8 mouse cellular contexts compared by ENCODE assay signal in genomic region chr2:118703913-118704730, GRCm38 (mm10). TPM values are rescaled to one million over a fixed set of nuclear protein-coding genes. Genes with fewer than 3 reads are reported as not detected.
A peak's percentile ranks its signal among the peaks of the same experiment; 100 is the strongest.
DNase-seq lines count a peak whose midpoint lies in the region; ATAC-seq and TF ChIP-seq lines count a peak whose summit lies in the region.

Gene Ankrd63 (minus strand): TSS chr2:118703963.

- ATAC-seq in embryonic facial prominence, embryonic 12.5 days (ENCODE audit: insufficient number of reproducible peaks, insufficient read depth, low FRiP score, low TSS enrichment): no peak
- ATAC-seq in intestine, embryonic 14.5 days (replicated peaks; ENCODE audit: low FRiP score, low TSS enrichment, low read depth): 0 out of 2 replicates have a peak, but pooled peaks have one; percentile 3
- no peak for ATAC-seq in midbrain, embryonic 13.5 days
- no peak for ATAC-seq in cerebellum, adult (ENCODE audit: insufficient number of reproducible peaks, low FRiP score, low TSS enrichment)

- peak within 1 kb of the TSS; percentile 71 for H3K4me3 ChIP-seq in E14TG2a.4 (replicated peaks; ENCODE audit: low read length)
- peak within 1 kb of the TSS; percentile 40 for H3K4me3 ChIP-seq in embryonic facial prominence, embryonic 12.5 days
- H3K4me3 ChIP-seq in intestine, embryonic 14.5 days (ENCODE audit: low read depth, low read length): peak within 1 kb of the TSS; percentile 42
- H3K4me3 ChIP-seq in midbrain, embryonic 13.5 days (replicated peaks): peak within 1 kb of the TSS; percentile 44

- peak within 1 kb of the TSS; percentile 43 for H3K9ac ChIP-seq in embryonic facial prominence, embryonic 12.5 days
- 0 out of 2 replicates have a peak within 1 kb of the TSS, but pooled peaks have one; percentile 4 for H3K9ac ChIP-seq in intestine, embryonic 14.5 days (ENCODE audit: low read length)
- peak within 1 kb of the TSS; percentile 39 for H3K9ac ChIP-seq in midbrain, embryonic 13.5 days (replicated peaks)

- H3K4me1 ChIP-seq in E14TG2a.4 (replicated peaks; ENCODE audit: low read depth, low read length): peaks cover 41% of the 10 kb centered on the region
- peaks cover 31% of the 10 kb centered on the region for H3K4me1 ChIP-seq in embryonic facial prominence, embryonic 12.5 days
- H3K4me1 ChIP-seq in intestine, embryonic 14.5 days (replicated peaks; ENCODE audit: control insufficient read depth, insufficient read depth, low read length): peaks cover 21% of the 10 kb centered on the region
- peaks cover 48% of the 10 kb centered on the region for H3K4me1 ChIP-seq in midbrain, embryonic 13.5 days (replicated peaks)

- H3K4me2 ChIP-seq in embryonic facial prominence, embryonic 12.5 days (replicated peaks): peak within 1 kb of the TSS; percentile 64
- H3K4me2 ChIP-seq in intestine, embryonic 14.5 days (ENCODE audit: low read length): peak within 1 kb of the TSS; percentile 77
- peak within 1 kb of the TSS; percentile 69 for H3K4me2 ChIP-seq in midbrain, embryonic 13.5 days (replicated peaks)

- TF ChIP-seq CTCF in E14TG2a.4 (conservative IDR thresholded peaks at IDR 0.05; ENCODE audit: low read length): no peak

- WGBS in embryonic facial prominence, embryonic 12.5 days: 2% methylated on average over 50 of the region's 50 CpGs
- 3% methylated on average over 47 of the region's 50 CpGs for WGBS in intestine, embryonic 14.5 days
- WGBS in midbrain, embryonic 13.5 days: under 1% methylated on average over 50 of the region's 50 CpGs

- DNase-seq in layer of hippocampus, adult 18-20 months (ENCODE audit: low spot score in 2 of 2): peak in 1 of 2 experiments; percentile 45
- DNase-seq in layer of hippocampus, postnatal 14 days (ENCODE audit: low spot score in 2 of 2): no peak
- DNase-seq in intestine, embryonic 14.5 days (ENCODE audit: low spot score): peak; percentile 64
- no peak for DNase-seq in natural killer cell, adult 2 months (ENCODE audit: low spot score in 2 of 2)

- H3K27me3 ChIP-seq in E14TG2a.4 (ENCODE audit: insufficient read depth, low read length): peaks cover 98% of the 10 kb centered on the region
- peaks cover 100% of the 10 kb centered on the region for H3K27me3 ChIP-seq in embryonic facial prominence, embryonic 12.5 days
- H3K27me3 ChIP-seq in intestine, embryonic 14.5 days (replicated peaks; ENCODE audit: control insufficient read depth, insufficient read depth, low read length): peaks cover 84% of the 10 kb centered on the region
- H3K27me3 ChIP-seq in midbrain, embryonic 13.5 days: peaks cover 100% of the 10 kb centered on the region

- no peaks in the 10 kb centered on the region for H3K9me3 ChIP-seq in E14TG2a.4 (ENCODE audit: low read length)
- H3K9me3 ChIP-seq in embryonic facial prominence, embryonic 12.5 days: no peaks in the 10 kb centered on the region
- no peaks in the 10 kb centered on the region for H3K9me3 ChIP-seq in intestine, embryonic 14.5 days (ENCODE audit: control insufficient read depth, low read length)
- H3K9me3 ChIP-seq in midbrain, embryonic 13.5 days: no peaks in the 10 kb centered on the region

- no peak within 1 kb of the TSS for H3K27ac ChIP-seq in embryonic facial prominence, embryonic 12.5 days
- H3K27ac ChIP-seq in intestine, embryonic 14.5 days (ENCODE audit: low read depth): no peak within 1 kb of the TSS
- H3K27ac ChIP-seq in midbrain, embryonic 13.5 days: no peak within 1 kb of the TSS

- no peaks in the 10 kb centered on the region for H3K36me3 ChIP-seq in E14TG2a.4 (ENCODE audit: insufficient read depth, low read length)
- no peaks in the 10 kb centered on the region for H3K36me3 ChIP-seq in embryonic facial prominence, embryonic 12.5 days
- no peaks in the 10 kb centered on the region for H3K36me3 ChIP-seq in intestine, embryonic 14.5 days (ENCODE audit: control insufficient read depth, insufficient read depth, low read length)
- H3K36me3 ChIP-seq in midbrain, embryonic 13.5 days: no peaks in the 10 kb centered on the region

RNA-seq across cellular contexts. Expression of gene Ankrd63, which starts in this region (rescaled TPM):
- total RNA-seq in layer of hippocampus, adult 18-20 months (2021): 10 to 100 TPM; 18.1 to 18.6 TPM
- total RNA-seq in layer of hippocampus, postnatal 14 days (2021): 1 to 10 TPM; 9.4 to 10.0 TPM
- polyA plus RNA-seq in embryonic facial prominence, embryonic 12.5 days (2016; fragmentation: Nextera tagmentation; extraction: Ambion mirVana): not detected in 2 replicates
- polyA plus RNA-seq in intestine, embryonic 14.5 days (2014; fragmentation: Nextera tagmentation; extraction: Ambion mirVana): 0.19 and 0.20 TPM in 2 replicates
- 0.04 TPM in 1 of 2 replicates, not detected in the other for polyA plus RNA-seq in midbrain, embryonic 13.5 days (2015; fragmentation: Nextera tagmentation; extraction: Ambion mirVana)

Comparison
In these comparisons a context has a peak if more than half of its experiments do, and no peak if none do; other contexts are left out.
1. Peak in DNase-seq, ATAC-seq, H3K4me3 ChIP-seq, H3K9ac ChIP-seq and H3K4me2 ChIP-seq in intestine, embryonic 14.5 days; RNA of the gene not detected or under 1 TPM.